Mouse (Mus musculus) heart, postnatal 4 days (tissue): ENCODE measurements around the gene Nudt8. TPM values are rescaled to one million over a fixed set of nuclear protein-coding genes. Genes with fewer than 3 reads are reported as not detected.

Experiments
- total RNA-seq, 2 experiments: library from RNA; stranded (reverse); gene quantifications; 2 replicates each; pipeline ENCODE4 v1.2.3; 2021

Nudt8 gene
- total RNA-seq, 2 experiments from 2014 or later = 56.6 to 63.2 TPM

Other genes starting within 250 kb of the Nudt8 start
- 10 to 100 TPM; 36.7 to 37.7 TPM for gene Kmt5b, start 233.2 kb upstream of the Nudt8 start, total RNA-seq
- 10 to 100 TPM; 16.8 to 16.9 TPM for gene Chka, start 148.8 kb upstream of the Nudt8 start, total RNA-seq
- 10 to 100 TPM; 19.2 to 22.9 TPM for gene Tcirg1, start 93.4 kb upstream of the Nudt8 start, total RNA-seq
- 100 to 1,000 TPM; 290 to 307 TPM for gene Ndufs8, start 87.8 kb upstream of the Nudt8 start, total RNA-seq
- gene Aldh3b1, start 70.8 kb upstream of the Nudt8 start, total RNA-seq = 1 to 10 TPM; 1.6 to 1.9 TPM
- gene Unc93b1, start 65.4 kb upstream of the Nudt8 start, total RNA-seq = 10 to 100 TPM; 15.1 to 15.4 TPM
- under 1 TPM; 0.17 to 0.18 TPM for gene Aldh3b3, start 41.9 kb upstream of the Nudt8 start, total RNA-seq
- gene Aldh3b2, start 28.3 kb upstream of the Nudt8 start, total RNA-seq = under 1 TPM; 0.12 to 0.32 TPM
- 10 to 100 TPM; 10.6 to 12.0 TPM for gene Acy3, start 14.0 kb upstream of the Nudt8 start, total RNA-seq
- not detected for gene Tbx10, start 7.8 kb upstream of the Nudt8 start, total RNA-seq
- gene Gm49405, start within 50 bp of the Nudt8 start, total RNA-seq = 1 to 10 TPM; 1.4 to 2.4 TPM
- gene Doc2g, start 2.7 kb downstream of the Nudt8 start, total RNA-seq = 100 to 1,000 TPM; 106 to 120 TPM
- 100 to 1,000 TPM; 774 to 835 TPM for gene Ndufv1, start 12.2 kb downstream of the Nudt8 start, total RNA-seq
- gene Gstp1, start 37.4 kb downstream of the Nudt8 start, total RNA-seq = 100 to 1,000 TPM; 219 to 261 TPM
- gene Gstp2, start 45.4 kb downstream of the Nudt8 start, total RNA-seq = 10 to 100 TPM; 69.7 to 73.5 TPM
- gene Gstp3, start 59.0 kb downstream of the Nudt8 start, total RNA-seq = not detected
- gene Cabp2, start 81.0 kb downstream of the Nudt8 start, total RNA-seq = not detected
- 10 to 100 TPM; 22.4 to 23.6 TPM for gene Cdk2ap2, start 96.6 kb downstream of the Nudt8 start, total RNA-seq
- 10 to 100 TPM; 41.8 to 42.9 TPM for gene Pitpnm1, start 99.4 kb downstream of the Nudt8 start, total RNA-seq
- gene Aip, start 125.3 kb downstream of the Nudt8 start, total RNA-seq = 10 to 100 TPM; 54.6 to 55.7 TPM
- under 1 TPM in 1 of 2 experiments, not detected in 1; 0.07 TPM for gene Gpr152, start 139.2 kb downstream of the Nudt8 start, total RNA-seq
- gene Cabp4, start 143.5 kb downstream of the Nudt8 start, total RNA-seq = under 1 TPM in 1 of 2 experiments, not detected in 1; 0.18 TPM
- gene Coro1b, start 148.0 kb downstream of the Nudt8 start, total RNA-seq = 10 to 100 TPM; 74.6 to 74.8 TPM
- gene Ptprcap, start 153.0 kb downstream of the Nudt8 start, total RNA-seq = 1 to 10 TPM; 2.0 to 2.2 TPM
- gene Rps6kb2, start 162.8 kb downstream of the Nudt8 start, total RNA-seq = 10 to 100 TPM; 26.0 to 26.3 TPM
- 10 to 100 TPM; 46.7 to 49.0 TPM for gene Carns1, start 174.9 kb downstream of the Nudt8 start, total RNA-seq
- 1 to 10 TPM; 2.0 to 2.1 TPM for gene Tbc1d10c, start 190.7 kb downstream of the Nudt8 start, total RNA-seq
- 100 to 1,000 TPM; 481 to 484 TPM for gene Ppp1ca, start 191.5 kb downstream of the Nudt8 start, total RNA-seq
- 1 to 10 TPM; 8.3 to 8.4 TPM for gene Rad9a, start 201.1 kb downstream of the Nudt8 start, total RNA-seq
- gene Clcf1, start 213.7 kb downstream of the Nudt8 start, total RNA-seq = 1 to 10 TPM; 2.1 to 2.7 TPM
- not detected for gene AC109138.7, start 213.8 kb downstream of the Nudt8 start, total RNA-seq
- 10 to 100 TPM; 11.0 to 11.2 TPM for gene Pold4, start 231.3 kb downstream of the Nudt8 start, total RNA-seq